Mouse (Mus musculus) right cerebral cortex, postnatal 10 days (tissue): ENCODE measurements at regions not wholly inside any gene's neighbourhood (a gene's known extent, or its start where the extent isn't known, plus 50 kb on each side); places are given as distances from the start of the nearest gene placed in this dataset.

ENCODE experiments used
- DNase-seq, 2 experiments: peaks; one replicate each; pipeline ENCODE4 v3.0.0; 2021; ENCODE audit warnings: low spot score in 2 of 2

GRCm38 (mm10) chr6:47354515-47354914 lies 98.7 kb upstream of the Cul1 start:
- DNase-seq: no peak

GRCm38 (mm10) chr6:47355500-47355899 lies 97.7 kb upstream of the Cul1 start:
- no peak for DNase-seq

GRCm38 (mm10) chr6:47356500-47356899 lies 96.7 kb upstream of the Cul1 start:
- DNase-seq: no peak

- peak; percentile 33 to 54 for DNase-seq
Measured at GRCm38 (mm10) chr6:47358686-47359085, 94.5 kb upstream of the Cul1 start.

GRCm38 (mm10) chr6:47364002-47364401 lies 89.2 kb upstream of the Cul1 start:
- no peak for DNase-seq

- no peak for DNase-seq
Measured at GRCm38 (mm10) chr6:47364556-47364955, 88.6 kb upstream of the Cul1 start.

GRCm38 (mm10) chr6:47365651-47366645 lies 87.2 kb upstream of the Cul1 start:
- no peak for DNase-seq

GRCm38 (mm10) chr6:47367461-47367860 lies 85.7 kb upstream of the Cul1 start:
- no peak for DNase-seq

- no peak for DNase-seq
Measured at GRCm38 (mm10) chr6:47375705-47376104, 77.5 kb upstream of the Cul1 start.

- no peak for DNase-seq
Measured at GRCm38 (mm10) chr6:47381451-47381850, 71.7 kb upstream of the Cul1 start.

GRCm38 (mm10) chr6:47386550-47386949 lies 66.6 kb upstream of the Cul1 start:
- DNase-seq: no peak

GRCm38 (mm10) chr6:47389908-47390307 lies 63.3 kb upstream of the Cul1 start:
- DNase-seq: no peak

- DNase-seq: peak; percentile 80 to 89
Measured at GRCm38 (mm10) chr6:47390436-47391002, 62.7 kb upstream of the Cul1 start.

GRCm38 (mm10) chr6:47391014-47391802 lies 62.0 kb upstream of the Cul1 start:
- DNase-seq: no peak

GRCm38 (mm10) chr6:47395465-47396337 lies 57.5 kb upstream of the Cul1 start:
- DNase-seq: no peak
